Mouse (Mus musculus) G1E (cell line): ENCODE results near the gene Tnfsf14. TPM values are rescaled to one million over a fixed set of nuclear protein-coding genes. Genes with fewer than 3 reads are reported as not detected.

Experiments
- ATAC-seq: 2 replicates; pipeline ENCODE4 v1.8.0; 2016; ENCODE audit warnings: mild to moderate bottlenecking; ENCODE audit not compliant: insufficient number of reproducible peaks, poor library complexity, low FRiP score, severe bottlenecking; ENCODE audit errors: extremely low read depth
- DNase-seq: peaks from one replicate; pipeline ENCODE4 v3.0.0; 2012; ENCODE audit warnings: low spot score
- H3K27me3 ChIP-seq: 2 replicates; pipeline ENCODE4 v1.6.1; 2012; ENCODE audit warnings: mild to moderate bottlenecking, low read length, inconsistent platforms; ENCODE audit not compliant: insufficient read depth
- H3K36me3 ChIP-seq: replicated peaks from 2 replicates; pipeline ENCODE3; 2012; ENCODE audit warnings: mild to moderate bottlenecking, inconsistent platforms
- H3K4me1 ChIP-seq: 2 replicates; pipeline ENCODE4 v1.6.1; 2012; ENCODE audit warnings: low read depth, low read length, inconsistent platforms, mixed read lengths; ENCODE audit not compliant: insufficient read depth
- H3K4me3 ChIP-seq: 2 replicates; pipeline ENCODE4 v1.5.1; 2012; ENCODE audit warnings: low read depth, mild to moderate bottlenecking, inconsistent platforms, low read length, moderate library complexity, mixed read lengths
- H3K9me3 ChIP-seq: replicated peaks from 2 replicates; pipeline ENCODE4 v1.6.1; 2012; ENCODE audit warnings: inconsistent platforms
- CTCF ChIP-seq: IDR thresholded peaks from 2 replicates; pipeline ENCODE4 v1.5.1; 2012; ENCODE audit warnings: low read depth, low read length, inconsistent platforms, mixed read lengths
- GATA1 ChIP-seq: IDR thresholded peaks from 2 replicates; pipeline ENCODE4 v1.6.1; 2012; ENCODE audit warnings: borderline replicate concordance, low read length, inconsistent platforms, mixed read lengths
- GATA2 ChIP-seq: IDR thresholded peaks from 2 replicates; pipeline ENCODE4 v1.6.1; 2012; ENCODE audit warnings: low read depth, low read length, inconsistent platforms, borderline replicate concordance
- POLR2AphosphoS5 ChIP-seq: IDR thresholded peaks from 2 replicates; pipeline ENCODE4 v1.6.1; 2012; ENCODE audit warnings: low read depth, low read length, inconsistent platforms; ENCODE audit not compliant: insufficient replicate concordance
- TAL1 ChIP-seq: conservative IDR thresholded peaks from 2 replicates; pipeline ENCODE4 v1.6.1; 2012; ENCODE audit warnings: low read depth, low read length, inconsistent platforms, mixed read lengths
- polyA plus RNA-seq: library from polyadenylated mRNA; stranded (reverse); fragments of >175 nt; gene quantifications from 2 replicates; pipeline ENCODE4 v1.2.3, GENCODE M21; 2012
- total RNA-seq, 2 experiments: library from RNA; stranded (forward) in 1 of 2; stranded (reverse) in 1 of 2; fragments of 200-1000 nt in 1 of 2; fragments of >200 nt in 1 of 2; fragmentation: Nextera tagmentation in 1 of 2; gene quantifications; 2 replicates each; pipeline ENCODE4 v1.2.3; 2014 to 2017

Tnfsf14 gene
- total and polyA plus RNA-seq, 3 experiments, result 0.05 to 0.55 TPM; not detected in 1

- Histone ChIP-seq H3K4me3 (no peak overlapping the region), H3K4me1 (peaks cover 64% of the 10 kb centered on the region), H3K27me3 (no peaks in the 10 kb centered on the region), H3K36me3 (no peaks in the 10 kb centered on the region), H3K9me3 (no peaks in the 10 kb centered on the region)
- DNase-seq (peak; percentile 30), ATAC-seq (peak; percentile 73)
- TF ChIP-seq TAL1 (peak; percentile 68), CTCF (no peak)
Measured at GRCm38 (mm10) chr17:57170616-57171260, 23.2 kb downstream of the Tnfsf14 start.

- Histone ChIP-seq H3K4me1 (peaks cover 75% of the 10 kb centered on the region), H3K36me3 (no peaks in the 10 kb centered on the region), H3K27me3 (no peaks in the 10 kb centered on the region), H3K4me3 (peak overlapping the region; percentile 27; the same call in 1 of the 2 replicates), H3K9me3 (no peaks in the 10 kb centered on the region)
- DNase-seq, result peak; percentile 55
- ATAC-seq, result no peak
- TF ChIP-seq CTCF (peak; percentile 88), GATA2 (no peak), GATA1 (no peak)
Measured at GRCm38 (mm10) chr17:57166800-57167791, 26.9 kb downstream of the Tnfsf14 start.

GRCm38 (mm10) chr17:57153787-57154186, 40.2 kb downstream of the Tnfsf14 start:
- H3K4me3 ChIP-seq, result no peak overlapping the region
- DNase-seq (no peak), ATAC-seq (no peak)
- H3K9me3 ChIP-seq, result peaks cover 10% of the 10 kb centered on the region
- TF ChIP-seq POLR2AphosphoS5 (no peak), GATA2 (no peak), CTCF (no peak), GATA1 (no peak), TAL1 (no peak)
- H3K36me3 ChIP-seq, result no peaks in the 10 kb centered on the region
- H3K4me1 ChIP-seq, result peaks cover 12% of the 10 kb centered on the region
- peaks cover 23% of the 10 kb centered on the region for H3K27me3 ChIP-seq

- Histone ChIP-seq H3K4me3 (no peak overlapping the region), H3K27me3 (peaks cover 31% of the 10 kb centered on the region), H3K9me3 (peaks cover 10% of the 10 kb centered on the region), H3K4me1 (peaks cover 14% of the 10 kb centered on the region), H3K36me3 (no peaks in the 10 kb centered on the region)
- no peak for TF ChIP-seq TAL1
- no peak for TF ChIP-seq GATA1
- TF ChIP-seq GATA2, result no peak
- TF ChIP-seq POLR2AphosphoS5, result no peak
- no peak for TF ChIP-seq CTCF
- ATAC-seq (no peak), DNase-seq (no peak)
Measured at GRCm38 (mm10) chr17:57153006-57153405, 41.0 kb downstream of the Tnfsf14 start.

GRCm38 (mm10) chr17:57148994-57149803, 44.8 kb downstream of the Tnfsf14 start, which contains the start of gene Cd70:
Gene Cd70, minus strand, starts transcription at chr17:57149777.
- TF ChIP-seq CTCF (no peak), GATA1 (no peak), TAL1 (no peak), POLR2AphosphoS5 (no peak), GATA2 (no peak)
- H3K9me3 ChIP-seq, result peaks cover 10% of the 10 kb centered on the region
- H3K27me3 ChIP-seq, result peaks cover 38% of the 10 kb centered on the region
- ATAC-seq (no peak), DNase-seq (no peak)
- H3K36me3 ChIP-seq, result no peaks in the 10 kb centered on the region
- H3K4me3 ChIP-seq, result no peak within 1 kb of the TSS
- peaks cover 13% of the 10 kb centered on the region; the same call in 1 of the 2 replicates for H3K4me1 ChIP-seq

GRCm38 (mm10) chr17:57148343-57148742, 45.6 kb downstream of the Tnfsf14 start:
- TF ChIP-seq POLR2AphosphoS5, result no peak
- TF ChIP-seq TAL1, result no peak
- no peak for TF ChIP-seq CTCF
- no peak for TF ChIP-seq GATA2
- TF ChIP-seq GATA1, result no peak
- DNase-seq (no peak), ATAC-seq (no peak)
- Histone ChIP-seq H3K27me3 (peaks cover 38% of the 10 kb centered on the region), H3K9me3 (peaks cover 10% of the 10 kb centered on the region), H3K4me1 (peaks cover 14% of the 10 kb centered on the region; the same call in 1 of the 2 replicates), H3K4me3 (no peak overlapping the region), H3K36me3 (no peaks in the 10 kb centered on the region)
